Mouse (Mus musculus) liver, embryonic 11.5 days (tissue): ENCODE data around the gene Paqr3. TPM values are rescaled to one million over a fixed set of nuclear protein-coding genes. Genes with fewer than 3 reads are reported as not detected.

ENCODE experiments used
- ATAC-seq: fragments of 200-750 bp; cut with Nextera tagmentation; replicated peaks from 2 replicates; pipeline ENCODE4 v1.8.0; 2017; ENCODE audit warnings: moderate number of reproducible peaks, mild to moderate bottlenecking, moderate TSS enrichment, moderate library complexity; ENCODE audit not compliant: low FRiP score
- DNase-seq: peaks from one replicate; pipeline ENCODE4 v3.0.0-alpha.2; 2017; ENCODE audit warnings: low spot score
- H3K27ac ChIP-seq: fragments of 300-500 bp; sonication (generic); 2 replicates; pipeline ENCODE4 v1.5.1; 2014; ENCODE audit warnings: mild to moderate bottlenecking, low read depth, low read length, control low read depth
- H3K27me3 ChIP-seq: fragments of 300-500 bp; sonication (generic); replicated peaks from 2 replicates; pipeline ENCODE4 v1.6.1; 2014; ENCODE audit warnings: low read length, mixed read lengths; ENCODE audit not compliant: control insufficient read depth, insufficient read depth
- H3K36me3 ChIP-seq: fragments of 300-500 bp; sonication (generic); 2 replicates; pipeline ENCODE4 v1.6.1; 2014; ENCODE audit warnings: mild to moderate bottlenecking, low read length, moderate library complexity, mixed read lengths; ENCODE audit not compliant: control insufficient read depth, insufficient read depth
- H3K4me1 ChIP-seq: fragments of 300-500 bp; sonication (generic); replicated peaks from 2 replicates; pipeline ENCODE4 v1.6.1; 2014; ENCODE audit warnings: low read length, mixed read lengths; ENCODE audit not compliant: control insufficient read depth, insufficient read depth
- H3K4me2 ChIP-seq: fragments of 300-500 bp; sonication (generic); 2 replicates; pipeline ENCODE4 v1.6.1; 2014; ENCODE audit warnings: mild to moderate bottlenecking, control low read depth, moderate library complexity
- H3K4me3 ChIP-seq: fragments of 300-500 bp; sonication (generic); 2 replicates; pipeline ENCODE4 v1.5.1; 2014; ENCODE audit warnings: low read depth, low read length, control low read depth
- H3K9ac ChIP-seq: fragments of 300-500 bp; sonication (generic); 2 replicates; pipeline ENCODE4 v1.6.1; 2014; ENCODE audit warnings: low read depth, low read length, control low read depth
- H3K9me3 ChIP-seq: fragments of 300-500 bp; sonication (generic); 2 replicates; pipeline ENCODE4 v1.6.1; 2016; ENCODE audit warnings: low read length, inconsistent platforms, mixed read lengths; ENCODE audit not compliant: control insufficient read depth
- WGBS: fragments of 180-500 bp; shearing (Covaris S2); extraction: QIAGEN DNeasy Blood & Tissue Kit; methylation state at CpG from one replicate; pipeline ENCODE4 v1.1.7; 2014; 5-methylcytosine and 5-hydroxymethylcytosine counted together
- polyA plus RNA-seq: library from polyadenylated mRNA; unstranded; fragments of >200 nt; fragmentation: Nextera tagmentation; extraction: Ambion mirVana; gene quantifications from 2 replicates; pipeline ENCODE4 v1.2.1, GENCODE M21; 2014

The Paqr3 gene
- polyA plus RNA-seq, 1 experiment from 2014 or later: 1.9 TPM

GRCm38 (mm10) chr5:97089426-97089825 is 22.0 kb downstream of the Paqr3 start:
- DNase-seq: no peak
- Histone ChIP-seq H3K9me3 (no peaks in the 10 kb centered on the region), H3K4me2 (no peak overlapping the region), H3K27ac (no peak overlapping the region), H3K4me3 (no peak overlapping the region), H3K36me3 (peaks cover 23% of the 10 kb centered on the region), H3K27me3 (no peaks in the 10 kb centered on the region), H3K9ac (no peak overlapping the region), H3K4me1 (no peaks in the 10 kb centered on the region)
- WGBS: 93% methylated on average over 3 of the region's 3 CpGs
- ATAC-seq: no peak

GRCm38 (mm10) chr5:97088231-97088630 is 23.2 kb downstream of the Paqr3 start:
- H3K36me3 ChIP-seq: peaks cover 23% of the 10 kb centered on the region
- no peak for ATAC-seq
- no peak overlapping the region for H3K4me3 ChIP-seq
- no peak overlapping the region for H3K4me2 ChIP-seq
- no peaks in the 10 kb centered on the region for H3K27me3 ChIP-seq
- DNase-seq: no peak
- H3K9ac ChIP-seq: no peak overlapping the region
- WGBS: 74% methylated on average over 6 of the region's 6 CpGs
- no peaks in the 10 kb centered on the region for H3K9me3 ChIP-seq
- H3K27ac ChIP-seq: no peak overlapping the region
- no peaks in the 10 kb centered on the region for H3K4me1 ChIP-seq

- 92% methylated on average over 16 of the region's 16 CpGs for WGBS
- H3K4me2 ChIP-seq: no peak overlapping the region
- H3K4me3 ChIP-seq: no peak overlapping the region
- H3K27me3 ChIP-seq: no peaks in the 10 kb centered on the region
- H3K36me3 ChIP-seq: peaks cover 23% of the 10 kb centered on the region
- H3K4me1 ChIP-seq: no peaks in the 10 kb centered on the region
- H3K27ac ChIP-seq: no peak overlapping the region
- ATAC-seq: no peak; the same call in 1 of the 2 replicates
- no peak overlapping the region for H3K9ac ChIP-seq
- H3K9me3 ChIP-seq: no peaks in the 10 kb centered on the region
- DNase-seq: no peak
These were observed 23.6 kb downstream of the Paqr3 start for GRCm38 (mm10) chr5:97087746-97088145.

GRCm38 (mm10) chr5:97087030-97087630 is 24.3 kb downstream of the Paqr3 start:
- Histone ChIP-seq H3K4me3 (no peak overlapping the region), H3K27ac (no peak overlapping the region)
- ATAC-seq: peak; percentile 15

GRCm38 (mm10) chr5:97085071-97085470 is 26.3 kb downstream of the Paqr3 start:
- no peak for DNase-seq
- Histone ChIP-seq H3K4me3 (no peak overlapping the region), H3K27ac (no peak overlapping the region), H3K9ac (no peak overlapping the region), H3K4me1 (no peaks in the 10 kb centered on the region), H3K4me2 (no peak overlapping the region), H3K36me3 (peaks cover 23% of the 10 kb centered on the region), H3K27me3 (no peaks in the 10 kb centered on the region), H3K9me3 (no peaks in the 10 kb centered on the region)
- ATAC-seq: no peak
- 91% methylated on average over 6 of the region's 6 CpGs for WGBS

More at GRCm38 (mm10) chr5:97087030-97087630, 24.3 kb downstream of the Paqr3 start:
- H3K9me3 ChIP-seq: no peaks in the 10 kb centered on the region
- H3K9ac ChIP-seq: no peak overlapping the region
- 91% methylated on average over 24 of the region's 24 CpGs for WGBS
- H3K27me3 ChIP-seq: no peaks in the 10 kb centered on the region
- peaks cover 23% of the 10 kb centered on the region for H3K36me3 ChIP-seq
- H3K4me1 ChIP-seq: no peaks in the 10 kb centered on the region
- H3K4me2 ChIP-seq: no peak overlapping the region
- no peak for DNase-seq

- ATAC-seq (no peak), DNase-seq (no peak)
- 96% methylated on average over 4 of the region's 4 CpGs for WGBS
- peaks cover 19% of the 10 kb centered on the region for H3K36me3 ChIP-seq
- H3K27ac ChIP-seq: no peak overlapping the region
- H3K4me3 ChIP-seq: no peak overlapping the region
- H3K9me3 ChIP-seq: no peaks in the 10 kb centered on the region
- H3K4me1 ChIP-seq: no peaks in the 10 kb centered on the region
- no peak overlapping the region for H3K4me2 ChIP-seq
- no peak overlapping the region for H3K9ac ChIP-seq
- no peaks in the 10 kb centered on the region for H3K27me3 ChIP-seq
These were observed 26.9 kb downstream of the Paqr3 start for GRCm38 (mm10) chr5:97084541-97084940.

GRCm38 (mm10) chr5:97083701-97084100 is 27.7 kb downstream of the Paqr3 start:
- no peaks in the 10 kb centered on the region for H3K4me1 ChIP-seq
- H3K9ac ChIP-seq: no peak overlapping the region
- no peak for ATAC-seq
- DNase-seq: no peak
- no peaks in the 10 kb centered on the region for H3K27me3 ChIP-seq
- no peak overlapping the region for H3K27ac ChIP-seq
- peaks cover 19% of the 10 kb centered on the region for H3K36me3 ChIP-seq
- no peak overlapping the region for H3K4me3 ChIP-seq
- 91% methylated on average over 6 of the region's 6 CpGs for WGBS
- H3K4me2 ChIP-seq: no peak overlapping the region
- H3K9me3 ChIP-seq: no peaks in the 10 kb centered on the region

GRCm38 (mm10) chr5:97081481-97081880 is 29.9 kb downstream of the Paqr3 start:
- Histone ChIP-seq H3K4me1 (no peaks in the 10 kb centered on the region), H3K9ac (no peak overlapping the region), H3K27ac (no peak overlapping the region), H3K36me3 (peaks cover 7% of the 10 kb centered on the region; the same call in 1 of the 2 replicates), H3K4me3 (no peak overlapping the region), H3K4me2 (no peak overlapping the region), H3K27me3 (no peaks in the 10 kb centered on the region), H3K9me3 (no peaks in the 10 kb centered on the region)
- WGBS: 86% methylated on average over 3 of the region's 3 CpGs
- ATAC-seq (no peak), DNase-seq (no peak)

- Histone ChIP-seq H3K27me3 (no peaks in the 10 kb centered on the region), H3K4me2 (no peak overlapping the region), H3K9me3 (no peaks in the 10 kb centered on the region), H3K4me1 (no peaks in the 10 kb centered on the region), H3K27ac (no peak overlapping the region), H3K36me3 (peaks cover 4% of the 10 kb centered on the region; the same call in 1 of the 2 replicates), H3K9ac (no peak overlapping the region), H3K4me3 (no peak overlapping the region)
- WGBS: 80% methylated on average over 5 of the region's 5 CpGs
- ATAC-seq: no peak
- peak; percentile 20 for DNase-seq
These were observed 32.8 kb downstream of the Paqr3 start for GRCm38 (mm10) chr5:97078641-97079040.
